Mouse (Mus musculus) gastrocnemius, postnatal 4 days (tissue): ENCODE results near the gene Gm39653. TPM values are rescaled to one million over a fixed set of nuclear protein-coding genes. Genes with fewer than 3 reads are reported as not detected.
A peak's percentile ranks its signal among the peaks of the same experiment; 100 is the strongest.
"Not testable (repeated sequence)": the region's sequence is repeated elsewhere in the genome, so short reads cannot be mapped to it uniquely, and the experiment has no call there.

Experiments used
- DNase-seq, 2 experiments: peaks; one replicate each; pipeline ENCODE4 v3.0.0; 2021 to 2022; ENCODE audit warnings: low spot score in 2 of 2, mixed read lengths in 2 of 2
- long read RNA-seq, 2 experiments: library from polyadenylated mRNA; stranded (forward); transcript quantifications; one replicate each; pipeline ENCODE4 v2.0.0; 2021
- total RNA-seq, 2 experiments: library from RNA; stranded (reverse); gene quantifications; 2 replicates each; pipeline ENCODE4 v1.2.3; 2021

The Gm39653 gene
- total RNA-seq = not detected
- long read RNA-seq, experiment 1 = 0 reads
- long read RNA-seq, experiment 2 = 0 reads

DNA sequence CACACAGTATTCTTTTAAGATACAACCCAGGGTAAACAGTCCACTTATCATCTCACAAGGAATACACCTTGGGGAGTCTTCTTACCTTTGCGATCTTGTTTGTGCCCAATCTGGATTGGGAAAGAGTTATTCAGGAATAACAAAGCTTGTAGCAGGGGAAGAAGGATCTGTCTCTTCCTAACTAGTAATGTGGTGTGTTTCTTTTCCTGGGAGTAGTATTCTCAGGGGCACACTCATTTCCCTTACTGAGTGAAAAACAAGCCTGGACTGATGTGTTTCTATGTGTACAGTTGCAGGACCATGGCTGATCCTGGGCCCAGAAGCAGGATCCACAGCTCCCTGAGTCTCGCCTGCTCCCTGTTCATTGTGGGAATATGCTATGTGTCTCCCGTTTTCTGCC lies at the start of gene Gm39653:
Gm39653 (plus strand) TSS at position 301 of the 400 bp plus-strand sequence.
- DNase-seq = no peak

DNA sequence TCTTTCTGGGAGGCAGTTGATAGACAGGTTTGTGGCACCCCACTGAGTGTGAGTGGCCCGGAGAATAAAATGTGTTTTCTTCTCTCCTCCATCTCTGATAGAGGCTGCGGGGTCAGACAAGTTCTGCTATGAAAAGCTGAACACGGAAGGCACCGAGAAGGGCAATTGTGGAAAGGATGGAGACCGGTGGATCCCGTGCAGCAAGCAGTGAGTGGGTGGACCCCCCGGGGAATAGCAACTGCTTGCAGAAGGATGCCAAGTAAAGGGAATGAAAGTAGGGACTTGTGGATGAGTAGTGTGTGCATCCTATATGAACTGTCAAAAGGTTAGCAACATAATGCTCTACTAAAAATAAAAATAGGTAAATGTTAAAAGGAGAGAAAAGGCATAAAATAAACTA lies 49.3 kb upstream of the Gm39653 start:
- DNase-seq = no peak

DNA sequence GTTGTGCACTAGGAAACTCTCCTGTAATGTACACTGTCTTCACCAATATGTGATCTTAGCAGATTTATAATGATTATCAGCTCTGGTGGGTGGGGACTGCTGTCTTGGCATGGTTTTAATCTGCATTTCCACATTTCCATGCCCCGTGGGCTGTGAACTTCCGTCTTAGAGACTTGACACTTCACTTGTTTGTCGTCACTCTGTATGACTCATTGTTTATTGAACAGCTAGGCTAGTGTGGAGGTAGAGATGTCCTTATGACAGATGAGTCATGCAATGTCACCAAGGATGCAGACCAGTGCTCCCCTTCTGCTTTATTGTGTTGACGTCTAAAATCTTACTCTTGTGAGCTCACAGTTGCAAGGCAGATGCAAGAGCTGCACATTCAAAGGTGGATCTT lies 48.7 kb upstream of the Gm39653 start:
- no peak for DNase-seq

DNA sequence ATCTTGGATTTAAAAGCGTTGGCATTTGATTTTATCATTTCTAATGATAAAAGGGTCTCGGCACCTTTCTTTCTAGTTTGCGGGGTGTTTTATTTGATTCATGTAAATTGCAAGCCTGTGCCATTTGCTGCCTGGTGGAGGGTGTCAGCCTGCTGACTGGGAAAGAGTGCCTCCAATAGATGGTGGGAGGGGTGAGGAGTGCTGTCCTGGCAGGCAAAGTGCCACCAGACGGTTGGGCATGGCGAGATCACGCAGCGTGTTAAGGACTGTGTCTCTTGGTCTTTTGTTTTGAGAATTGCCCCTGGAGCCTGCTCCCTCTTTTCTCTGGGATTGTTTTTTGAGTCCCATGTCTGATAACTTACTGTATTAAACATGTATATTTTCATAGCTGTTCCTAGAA lies 43.5 kb upstream of the Gm39653 start:
- no peak for DNase-seq

DNA sequence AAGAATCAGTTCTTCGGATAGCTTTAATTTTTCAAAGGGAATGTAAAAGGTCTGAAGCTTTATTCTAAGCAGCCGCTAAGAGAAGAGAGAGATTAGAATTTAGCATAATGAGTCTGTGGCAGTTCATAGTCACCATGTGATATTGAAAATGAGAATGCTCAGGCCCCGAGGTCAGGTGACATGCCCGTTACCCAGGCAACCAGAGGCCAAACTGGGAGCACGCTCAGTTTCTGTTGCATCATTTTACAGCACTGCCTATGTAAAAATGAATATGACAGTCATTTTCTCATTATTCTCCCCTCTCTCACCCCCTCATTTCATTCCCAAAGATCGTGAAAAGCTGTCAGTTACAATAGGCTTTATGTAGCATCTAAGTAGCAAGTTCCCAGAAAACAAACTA lies 42.3 kb upstream of the Gm39653 start:
- DNase-seq = no peak

DNA sequence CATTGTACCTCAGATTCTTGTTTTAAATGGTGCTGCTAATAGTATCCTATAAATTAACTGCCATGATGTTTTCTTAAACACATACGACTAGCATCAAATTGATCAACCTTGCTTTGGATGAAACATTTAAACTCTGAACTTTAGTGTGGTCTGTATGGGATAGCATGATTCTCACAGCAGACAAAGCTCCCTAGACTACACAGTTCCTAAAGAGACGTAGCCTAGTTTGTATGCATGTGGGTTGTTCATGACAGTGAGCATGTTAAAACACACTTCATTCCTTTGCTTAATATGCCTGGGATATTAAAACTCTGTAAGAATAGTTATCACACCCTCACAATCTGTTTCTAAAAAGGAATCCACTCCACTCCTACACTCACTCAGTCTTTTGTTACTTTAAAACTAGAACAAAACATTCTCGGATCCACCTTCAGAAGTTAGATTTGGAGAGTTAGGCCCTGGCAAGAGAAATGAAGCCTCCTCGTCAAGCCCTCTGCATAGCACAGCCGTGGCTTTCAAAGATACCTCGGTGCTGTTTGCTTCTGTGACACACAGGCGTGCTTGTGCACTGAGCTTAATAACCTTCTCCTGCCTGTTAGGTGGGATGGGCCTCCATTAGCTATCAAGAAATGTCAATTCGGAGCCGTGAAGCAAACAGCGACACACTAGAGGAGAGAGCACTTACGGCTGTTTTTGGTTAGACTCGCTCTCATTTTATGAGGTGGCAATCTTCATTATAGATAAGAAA lies 41.7 kb upstream of the Gm39653 start:
- DNase-seq = no peak

DNA sequence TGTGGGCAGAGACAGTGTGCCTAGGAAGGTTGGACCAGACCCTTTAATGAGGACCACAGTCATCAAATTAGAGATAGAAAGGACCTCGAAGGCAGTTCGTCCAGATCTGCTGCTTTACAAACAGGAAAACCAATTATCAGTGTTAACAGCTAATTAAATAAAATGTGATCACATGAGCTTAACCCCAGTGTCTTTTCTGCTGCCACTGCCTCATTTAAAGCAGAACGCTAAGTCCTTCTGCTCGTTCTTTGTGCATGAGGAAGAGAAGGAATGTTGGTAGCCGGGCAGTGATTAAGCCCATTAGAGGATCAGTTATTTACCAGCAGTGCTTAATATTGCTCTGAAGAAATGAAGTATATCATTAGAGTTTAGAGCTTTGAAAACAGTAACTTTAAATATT lies 39.0 kb upstream of the Gm39653 start:
- no peak for DNase-seq

DNA sequence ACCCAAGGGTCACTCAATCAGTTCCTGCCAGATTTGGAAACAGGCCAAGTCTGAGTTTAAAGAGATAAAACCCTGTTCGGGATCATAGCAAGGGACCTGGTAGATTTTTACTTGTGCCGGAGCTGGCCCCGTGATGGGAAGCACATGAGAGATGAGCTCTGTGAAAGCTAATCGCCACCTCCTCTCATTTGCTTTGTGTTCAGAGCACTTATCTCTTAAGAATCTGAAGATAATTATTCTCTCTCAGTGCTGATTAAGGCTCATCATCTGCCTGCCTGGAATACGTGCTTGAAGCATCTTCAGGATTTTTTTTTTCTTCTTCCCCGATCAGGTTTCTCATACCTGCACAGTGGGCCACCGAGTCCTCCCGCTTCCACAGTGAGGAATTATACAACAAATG lies 36.6 kb upstream of the Gm39653 start:
- DNase-seq = no peak

DNA sequence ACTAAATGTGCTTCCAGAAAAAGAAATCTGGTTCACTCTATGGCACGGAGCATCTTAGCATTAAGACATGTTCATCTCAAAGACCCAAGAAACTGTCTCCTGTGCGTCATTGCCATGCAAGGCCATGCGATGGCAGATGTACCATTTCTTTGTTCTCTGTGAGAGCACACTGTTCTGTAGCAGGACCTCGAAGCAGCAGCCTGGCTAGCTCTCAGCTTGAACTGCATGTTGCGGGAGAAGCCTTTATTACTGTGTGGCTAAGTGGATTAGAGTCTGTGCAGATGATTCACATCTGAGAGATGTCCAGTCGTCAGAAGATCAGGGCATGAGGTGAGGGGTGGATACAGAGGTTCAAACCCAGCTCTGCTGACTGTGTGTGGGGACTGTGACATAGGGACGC lies 28.9 kb upstream of the Gm39653 start:
- DNase-seq = no peak

DNA sequence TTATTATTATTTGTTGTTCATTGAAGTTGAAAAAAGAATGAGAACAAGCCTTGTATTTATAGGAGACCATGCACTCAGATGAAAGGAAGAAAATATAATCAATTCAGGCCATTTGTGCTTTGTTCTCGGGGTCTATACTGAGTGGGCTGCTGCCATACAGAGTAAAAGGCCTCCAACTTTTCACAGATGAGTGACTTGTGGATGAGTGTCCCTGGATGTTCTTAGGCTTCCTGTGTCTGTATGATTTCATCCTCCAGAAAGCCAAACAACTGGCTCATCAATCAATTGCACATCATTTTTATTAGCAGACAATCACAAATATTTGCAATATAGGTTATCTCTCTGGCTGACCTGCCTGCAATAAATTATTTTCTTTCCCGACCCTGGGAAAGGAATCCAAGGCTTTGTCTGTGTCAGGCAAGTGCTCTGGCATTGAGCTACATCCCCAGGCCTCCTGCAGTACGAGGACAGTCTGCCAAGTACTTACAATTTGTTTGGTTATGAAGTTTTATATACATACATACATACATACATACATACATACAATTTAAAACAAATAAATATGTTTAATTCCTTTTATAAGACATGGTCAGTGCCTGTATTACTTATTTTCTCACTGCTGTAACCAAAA lies 11.8 kb upstream of the Gm39653 start:
- DNase-seq = no peak

DNA sequence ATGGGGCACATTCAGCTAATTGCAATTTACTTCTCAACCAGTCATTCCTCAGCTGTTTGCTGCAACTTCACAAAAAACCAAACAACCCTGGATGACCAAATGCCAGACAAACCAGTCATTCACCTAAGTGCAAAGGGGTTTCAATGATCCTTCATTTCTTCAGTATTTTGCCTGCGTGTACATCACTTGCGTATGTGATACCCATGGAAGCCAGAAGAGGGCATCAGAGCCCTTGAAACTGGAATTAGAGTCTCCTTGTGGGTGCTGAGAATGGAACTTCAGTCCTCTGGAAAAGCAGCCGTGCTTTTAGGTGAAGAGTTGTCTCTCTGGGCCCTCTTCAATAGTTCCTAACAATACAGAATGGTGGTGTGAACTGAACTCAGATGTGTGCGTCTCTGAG lies 6.2 kb upstream of the Gm39653 start:
- DNase-seq = no peak

DNA sequence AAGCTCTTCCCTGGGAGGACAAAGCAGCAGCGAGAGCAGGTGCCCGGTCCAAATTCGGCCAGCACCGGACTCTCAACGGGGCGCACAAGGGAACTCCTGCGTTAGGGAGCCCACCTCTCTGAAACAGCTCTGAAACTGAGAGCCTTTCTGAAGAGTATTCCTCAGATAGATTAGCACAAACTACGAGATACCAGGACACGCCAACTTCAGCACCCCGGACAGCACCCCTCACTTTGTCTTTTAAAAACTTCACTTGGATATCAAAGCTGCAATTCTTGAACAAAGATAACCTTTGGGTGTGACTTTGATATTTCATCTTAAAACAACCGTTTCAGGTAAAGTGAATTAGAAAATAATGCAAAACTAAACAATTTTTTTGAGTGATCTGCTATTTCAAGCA lies 1.2 kb upstream of the Gm39653 start:
- DNase-seq = peak; percentile 31 to 62

DNA sequence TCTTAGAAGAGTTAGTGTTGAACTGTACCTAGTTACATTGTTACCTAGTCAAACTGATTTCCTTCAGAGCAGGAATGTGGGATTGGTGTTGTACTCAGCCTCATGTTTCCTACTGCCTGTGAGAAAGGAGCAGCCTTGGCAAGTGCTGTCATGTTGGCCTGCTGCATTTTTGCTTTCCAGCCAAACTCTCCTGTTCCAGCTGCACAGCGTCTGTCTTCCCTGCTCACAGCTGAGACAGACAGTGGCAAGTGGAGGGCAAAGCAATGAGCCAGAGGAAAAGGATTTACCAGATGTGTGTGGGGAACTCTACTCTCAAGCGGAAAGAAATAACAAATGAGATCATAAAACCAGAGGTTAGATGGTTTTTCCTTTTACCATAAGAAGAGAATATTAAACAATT lies 12.4 kb downstream of the Gm39653 start:
- DNase-seq = peak; percentile 27 to 64

DNA sequence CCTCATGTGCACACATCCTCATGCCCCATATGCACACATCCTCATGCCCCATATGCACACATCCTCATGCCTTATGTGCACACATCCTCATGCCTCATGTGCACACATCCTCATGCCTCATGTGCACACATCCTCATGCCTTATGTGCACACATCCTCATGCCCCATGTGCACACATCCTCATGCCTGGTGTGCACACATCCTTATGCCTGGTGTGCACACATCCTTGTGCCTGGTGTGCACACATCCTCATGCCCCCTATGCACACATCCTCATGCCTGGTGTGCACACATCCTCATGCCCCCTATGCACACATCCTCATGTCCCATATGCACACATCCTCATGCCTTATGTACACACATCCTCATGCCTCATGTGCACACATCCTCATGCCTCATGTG lies 14.6 kb downstream of the Gm39653 start:
- not testable (repeated sequence) for DNase-seq

DNA sequence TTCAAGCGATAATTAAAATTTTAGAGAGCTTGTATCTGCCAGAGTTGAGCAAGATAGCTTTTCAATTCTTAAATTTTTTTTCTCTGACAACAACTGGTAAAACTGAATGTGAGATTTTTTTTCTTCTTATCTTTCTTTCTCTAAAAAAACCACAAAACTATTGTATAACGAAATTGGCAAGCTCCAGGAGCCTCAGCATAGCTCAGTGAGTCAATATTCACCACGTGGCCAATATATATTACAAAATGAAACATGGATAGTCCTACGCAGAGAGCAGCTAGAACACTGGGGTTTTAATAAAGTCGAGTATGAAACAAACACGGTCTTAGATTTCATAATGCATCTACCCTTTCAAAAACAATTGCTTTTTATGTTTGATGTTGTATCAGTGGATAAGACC lies 24.2 kb downstream of the Gm39653 start:
- no peak for DNase-seq

DNA sequence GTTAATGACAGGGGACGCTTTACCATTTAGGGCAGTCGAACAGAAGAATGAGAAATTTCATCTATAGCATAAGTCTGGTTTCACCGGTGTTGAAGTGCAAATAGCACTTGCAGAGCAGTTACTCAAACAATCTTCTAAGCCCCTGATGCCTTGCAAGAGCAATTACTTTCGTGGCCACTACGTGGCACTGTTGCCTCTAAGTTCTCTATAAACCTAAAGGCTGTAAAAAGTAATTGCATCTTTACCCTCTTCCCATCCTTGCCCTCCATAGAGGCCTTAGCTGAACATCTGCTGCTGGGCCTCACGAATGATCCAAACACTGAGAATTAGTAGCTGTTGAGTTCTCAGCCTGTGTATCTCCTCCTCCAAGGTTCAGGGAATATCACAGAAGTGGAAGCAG lies 42.2 kb downstream of the Gm39653 start:
- peak; percentile 30 to 55 for DNase-seq

DNA sequence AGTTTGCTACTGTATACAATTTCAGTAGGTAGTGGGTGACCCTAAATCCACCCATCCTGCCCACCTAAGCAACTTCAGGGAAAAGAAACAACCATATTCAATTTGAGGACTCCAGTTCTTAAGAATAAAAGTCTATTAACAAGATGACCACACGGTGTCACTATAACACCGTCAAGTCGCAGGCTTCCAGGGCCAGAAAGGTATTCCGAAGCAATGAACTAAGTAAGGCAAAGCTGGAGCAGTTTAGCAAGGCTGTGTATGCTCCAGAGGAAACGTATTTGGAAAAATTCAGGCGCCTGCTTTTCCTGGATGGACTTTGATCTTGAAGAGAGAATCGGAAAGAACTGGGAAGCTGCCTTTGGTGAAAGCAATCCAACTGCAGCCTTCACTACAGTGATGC lies 43.8 kb downstream of the Gm39653 start:
- no peak for DNase-seq

DNA sequence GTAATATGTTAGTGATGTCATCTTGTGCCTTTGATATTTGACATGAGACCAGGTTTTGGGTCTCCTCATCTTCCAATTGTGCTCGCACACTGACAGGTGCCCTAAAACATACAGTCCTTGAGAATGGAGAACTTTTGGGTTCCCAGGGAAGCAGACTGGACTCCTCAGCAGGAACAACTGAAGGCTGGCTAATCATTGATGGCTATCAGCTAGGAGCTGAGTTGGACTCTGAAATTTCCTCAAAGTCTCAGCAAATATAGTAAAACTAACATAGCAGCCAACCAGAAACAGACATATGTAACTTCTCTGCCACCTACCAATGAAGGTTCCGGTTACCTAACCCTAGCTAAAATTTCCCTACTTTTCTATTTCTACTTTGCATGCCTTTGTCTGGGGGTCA lies 50.3 kb downstream of the Gm39653 start:
- DNase-seq = no peak

DNA sequence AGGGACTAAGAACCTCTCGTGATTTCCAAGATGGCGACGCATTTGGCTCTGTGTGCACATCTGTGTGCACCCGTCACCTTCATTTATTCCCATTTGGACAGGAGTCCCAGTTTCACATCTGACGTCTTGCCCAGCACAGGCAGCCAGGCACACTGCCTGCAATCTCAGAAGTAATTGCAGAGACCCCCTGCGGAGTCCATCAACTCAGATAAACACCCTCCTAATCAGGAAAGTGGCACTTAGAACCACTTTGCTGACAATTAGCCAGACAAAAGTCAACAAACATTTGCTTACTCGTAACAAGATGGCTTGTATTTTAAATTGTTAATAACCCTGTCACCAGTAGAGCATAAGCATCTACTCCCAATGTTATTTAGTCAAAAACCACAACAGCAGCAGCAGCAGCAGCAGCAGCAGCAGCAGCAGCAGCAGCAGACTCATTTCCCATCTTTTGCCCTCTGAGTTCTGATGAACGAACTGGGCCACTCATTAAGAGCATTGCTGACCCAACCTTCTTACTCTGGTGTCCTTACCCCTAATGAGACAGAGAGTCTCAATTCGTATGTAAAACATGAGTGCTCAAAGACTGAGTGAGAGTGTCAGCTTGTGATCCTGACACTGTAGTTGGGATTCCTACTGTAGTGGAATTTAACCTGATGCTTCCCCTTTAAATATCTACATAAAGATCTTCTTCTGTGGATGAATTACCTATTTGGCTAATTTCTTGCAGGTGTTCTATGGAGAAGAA lies 51.6 kb downstream of the Gm39653 start:
- DNase-seq = no peak

DNA sequence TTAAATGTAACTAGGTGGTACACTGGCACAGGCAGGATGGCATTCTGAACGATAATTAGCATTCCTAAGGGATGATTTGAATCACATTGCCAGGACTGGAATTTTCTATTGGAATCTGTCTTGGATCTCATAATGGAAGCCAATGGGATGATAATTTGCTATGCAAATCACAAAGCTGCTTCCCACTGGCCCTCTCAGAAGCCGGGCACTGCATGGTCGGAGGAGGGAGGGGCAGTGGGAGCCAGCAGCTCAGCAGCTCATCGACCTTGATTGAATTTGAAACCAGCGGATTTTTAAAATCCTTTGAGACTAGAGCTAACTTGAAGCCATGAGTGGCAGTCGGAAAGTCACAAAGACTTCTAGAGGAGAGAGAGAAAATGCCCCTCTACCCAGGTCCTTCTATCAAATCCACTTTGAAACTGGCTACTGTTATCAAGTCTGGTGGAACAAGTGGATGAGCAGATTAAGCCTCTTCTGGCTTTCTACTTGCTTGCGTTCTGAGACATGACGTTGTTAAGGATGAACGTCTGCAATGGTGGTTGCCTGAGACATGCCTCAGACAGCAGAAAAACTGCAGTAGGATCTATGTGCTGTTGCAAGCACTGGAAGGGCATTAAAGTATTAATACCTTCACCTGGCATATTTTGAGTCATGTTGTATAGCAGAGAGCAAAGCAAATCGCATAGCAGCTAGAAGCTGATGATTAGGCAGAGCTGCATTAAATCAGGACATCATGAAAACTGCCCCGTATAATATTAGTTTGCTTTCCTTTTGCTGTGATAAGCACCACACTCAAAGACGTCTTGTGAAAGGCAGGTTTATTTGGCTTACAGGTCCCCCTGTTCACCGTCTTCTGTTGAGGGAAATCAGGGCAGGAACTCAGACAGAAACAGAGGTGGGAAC lies 52.4 kb downstream of the Gm39653 start:
- DNase-seq = no peak

DNA sequence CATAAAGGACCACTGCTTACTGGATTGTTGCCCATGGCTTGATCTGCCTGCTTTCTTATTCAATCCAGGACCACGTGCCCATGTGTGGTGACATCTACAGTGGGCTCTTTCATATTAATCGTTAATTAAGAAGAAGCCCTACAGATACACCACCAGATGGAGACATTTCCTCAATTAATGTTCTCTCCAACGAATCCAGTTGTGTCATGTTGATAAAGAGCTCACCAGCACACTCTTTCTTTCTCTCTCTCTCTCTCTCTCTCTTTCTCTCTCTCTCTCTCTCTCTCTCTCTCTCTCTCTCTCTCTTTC lies 53.0 kb downstream of the Gm39653 start:
- no peak for DNase-seq
